Mouse (Mus musculus) heart, embryonic 14.5 days (tissue): ENCODE measurements around the gene Plcxd3. TPM values are rescaled to one million over a fixed set of nuclear protein-coding genes. Genes with fewer than 3 reads are reported as not detected.

Experiments
- ATAC-seq: fragments of 200-750 bp; cut with Nextera tagmentation; 2 replicates; pipeline ENCODE4 v1.8.0; 2017; ENCODE audit warnings: low read depth, moderate TSS enrichment; ENCODE audit not compliant: insufficient number of reproducible peaks, insufficient read depth, low FRiP score
- H3K27ac ChIP-seq, 2 experiments: fragments of 200-500 bp in 1 of 2; fragments of 300-500 bp in 1 of 2; sonication (generic) in 1 of 2; replicated peaks in 1 of 2; 2 replicates each; pipeline ENCODE4 v1.5.1; 2012 to 2014; ENCODE audit warnings: low read depth in 2 of 2, low read length in 2 of 2, control low read depth in 1 of 2, mild to moderate bottlenecking in 1 of 2, mixed read lengths in 1 of 2; ENCODE audit not compliant: control insufficient read depth in 1 of 2, insufficient read depth in 1 of 2
- H3K27me3 ChIP-seq: fragments of 300-500 bp; sonication (generic); 2 replicates; pipeline ENCODE4 v1.6.1; 2014; ENCODE audit warnings: mild to moderate bottlenecking, low read length, control low read depth; ENCODE audit not compliant: control insufficient read depth, insufficient read depth
- H3K36me3 ChIP-seq: fragments of 300-500 bp; sonication (generic); 2 replicates; pipeline ENCODE4 v1.6.1; 2014; ENCODE audit warnings: mild to moderate bottlenecking, control low read depth, low read length, mixed read lengths; ENCODE audit not compliant: control insufficient read depth, insufficient read depth
- H3K4me1 ChIP-seq, 2 experiments: fragments of 200-500 bp in 1 of 2; fragments of 300-500 bp in 1 of 2; sonication (generic) in 1 of 2; 2 replicates each; pipeline ENCODE4 v1.6.1; 2012 to 2014; ENCODE audit warnings: low read length in 2 of 2, control low read depth in 1 of 2, mixed read lengths in 1 of 2; ENCODE audit not compliant: control insufficient read depth in 2 of 2, insufficient read depth in 2 of 2
- H3K4me2 ChIP-seq: fragments of 300-500 bp; sonication (generic); 2 replicates; pipeline ENCODE4 v1.6.1; 2014; ENCODE audit warnings: mild to moderate bottlenecking, low read length
- H3K4me3 ChIP-seq, 2 experiments: fragments of 200-500 bp in 1 of 2; fragments of 300-500 bp in 1 of 2; sonication (generic) in 1 of 2; 2 replicates each; pipeline ENCODE4 v1.5.1; 2012 to 2014; ENCODE audit warnings: low read length in 2 of 2, mild to moderate bottlenecking in 2 of 2, control low read depth in 1 of 2, low read depth in 1 of 2, moderate library complexity in 1 of 2; ENCODE audit not compliant: control insufficient read depth in 1 of 2, insufficient read depth in 1 of 2
- H3K9ac ChIP-seq: fragments of 300-500 bp; sonication (generic); 2 replicates; pipeline ENCODE4 v1.6.1; 2014; ENCODE audit warnings: mild to moderate bottlenecking, low read length
- H3K9me3 ChIP-seq: fragments of 300-500 bp; sonication (generic); 2 replicates; pipeline ENCODE4 v1.6.1; 2016; ENCODE audit warnings: low read length, control low read depth; ENCODE audit not compliant: control insufficient read depth
- WGBS: fragments of 180-500 bp; shearing (Covaris S2); extraction: QIAGEN DNeasy Blood & Tissue Kit; methylation state at CpG from one replicate; pipeline ENCODE4 v1.1.7; 2014; 5-methylcytosine and 5-hydroxymethylcytosine counted together
- polyA plus RNA-seq: library from polyadenylated mRNA; unstranded; fragments of >200 nt; fragmentation: Nextera tagmentation; extraction: Ambion mirVana; gene quantifications from 2 replicates; pipeline ENCODE4 v1.2.1, GENCODE M21; 2014

Plcxd3 gene
- polyA plus RNA-seq, 1 experiment from 2014 or later: 0.92 TPM

DNA sequence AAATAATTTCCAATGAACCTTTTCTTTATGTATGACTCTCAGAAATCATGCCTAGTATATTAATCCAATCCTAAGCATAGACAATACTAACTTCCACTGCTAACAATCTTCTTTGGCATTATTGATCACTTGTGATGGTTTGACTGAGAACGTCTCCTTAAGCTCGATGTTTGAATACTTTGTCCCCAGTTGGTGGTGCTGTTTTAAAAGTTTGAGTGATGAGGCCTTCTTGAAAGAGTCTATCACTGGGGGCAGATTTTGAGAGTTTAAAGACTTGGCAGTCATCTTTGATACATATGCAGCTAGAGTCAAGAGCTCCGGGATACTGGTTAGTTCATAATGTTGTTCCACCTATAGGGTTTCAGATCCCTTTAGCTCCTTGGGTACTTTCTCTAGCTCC lies 120.9 kb downstream of the Plcxd3 start:
- Histone ChIP-seq H3K27ac (no peak overlapping the region), H3K9me3 (no peaks in the 10 kb centered on the region), H3K27me3 (no peaks in the 10 kb centered on the region), H3K9ac (no peak overlapping the region), H3K4me3 (no peak overlapping the region), H3K4me1 (no peaks in the 10 kb centered on the region), H3K4me2 (no peak overlapping the region), H3K36me3 (no peaks in the 10 kb centered on the region)
- ATAC-seq: no peak
- 84% methylated on average over 3 of the region's 3 CpGs for WGBS

DNA sequence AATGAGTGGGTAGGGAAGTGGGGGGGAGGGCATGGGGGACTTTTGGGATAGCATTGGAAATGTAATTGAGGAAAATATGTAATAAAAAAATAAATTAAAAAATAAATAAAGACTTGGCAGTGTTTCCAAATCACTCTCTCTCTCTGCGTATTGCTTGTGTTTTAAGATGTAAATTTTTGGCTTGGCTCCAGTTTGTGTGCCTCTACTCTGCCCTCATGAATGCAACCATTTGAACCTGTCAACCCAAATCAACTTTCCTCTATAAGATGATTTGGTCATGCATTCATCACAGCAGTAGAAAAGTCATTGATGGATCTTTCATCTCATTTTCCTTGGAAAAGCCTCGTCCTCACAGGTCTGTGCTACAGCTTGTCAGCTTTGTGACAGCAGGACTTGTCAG lies 121.7 kb downstream of the Plcxd3 start:
- H3K4me3 ChIP-seq: no peak overlapping the region
- no peaks in the 10 kb centered on the region for H3K9me3 ChIP-seq
- WGBS: 72% methylated on average over 2 of the region's 2 CpGs

DNA sequence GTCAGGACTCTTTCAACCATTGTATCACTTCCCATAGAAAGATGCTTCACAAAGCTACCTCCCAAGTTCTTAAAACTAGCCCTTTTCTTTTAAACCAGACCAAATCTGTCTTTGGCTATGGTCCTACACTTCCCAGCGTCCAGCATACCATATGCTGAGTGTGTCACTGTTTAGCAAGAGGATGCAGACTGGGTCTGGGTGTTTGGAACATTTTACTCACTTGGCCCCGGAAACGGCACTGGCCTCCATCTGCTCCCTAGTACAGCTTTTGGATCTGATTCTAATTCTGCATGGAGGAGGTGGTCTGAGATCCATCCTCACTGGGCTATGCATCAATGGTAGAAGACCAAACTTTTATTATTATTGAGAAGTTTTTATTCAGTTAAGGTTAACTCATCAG lies 122.7 kb downstream of the Plcxd3 start:
- H3K36me3 ChIP-seq: no peaks in the 10 kb centered on the region
- H3K4me1 ChIP-seq: no peaks in the 10 kb centered on the region
- WGBS: 73% methylated on average over 3 of the region's 3 CpGs
- no peak overlapping the region for H3K9ac ChIP-seq
- H3K4me3 ChIP-seq: no peak overlapping the region
- no peak overlapping the region for H3K4me2 ChIP-seq
- no peaks in the 10 kb centered on the region for H3K27me3 ChIP-seq
- no peaks in the 10 kb centered on the region for H3K9me3 ChIP-seq
- H3K27ac ChIP-seq: no peak overlapping the region
- ATAC-seq: no peak

More for the DNA sequence above, 121.7 kb downstream of the Plcxd3 start:
- H3K27ac ChIP-seq: no peak overlapping the region
- no peaks in the 10 kb centered on the region for H3K36me3 ChIP-seq
- no peaks in the 10 kb centered on the region for H3K4me1 ChIP-seq
- H3K27me3 ChIP-seq: no peaks in the 10 kb centered on the region
- H3K9ac ChIP-seq: no peak overlapping the region
- ATAC-seq: no peak
- no peak overlapping the region for H3K4me2 ChIP-seq

DNA sequence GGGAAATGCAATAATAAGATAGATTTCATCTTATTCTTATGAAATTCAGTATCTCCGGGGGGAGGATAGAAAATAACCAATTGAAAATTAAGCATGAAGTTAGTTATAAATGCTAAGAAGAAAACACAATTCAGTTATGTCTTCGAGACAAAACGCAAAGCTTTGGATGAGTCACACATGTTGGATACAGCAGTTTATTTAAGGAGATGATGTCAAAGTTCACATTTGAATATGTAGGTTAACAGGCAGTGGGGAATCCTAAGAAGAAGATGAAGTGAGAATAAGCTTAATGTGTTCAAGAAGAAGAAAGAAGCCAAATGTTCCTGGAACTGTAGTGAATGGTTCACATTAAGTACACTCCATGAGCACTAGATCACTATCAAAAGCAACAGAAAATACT lies 128.1 kb downstream of the Plcxd3 start:
- H3K4me1 ChIP-seq: no peaks in the 10 kb centered on the region

DNA sequence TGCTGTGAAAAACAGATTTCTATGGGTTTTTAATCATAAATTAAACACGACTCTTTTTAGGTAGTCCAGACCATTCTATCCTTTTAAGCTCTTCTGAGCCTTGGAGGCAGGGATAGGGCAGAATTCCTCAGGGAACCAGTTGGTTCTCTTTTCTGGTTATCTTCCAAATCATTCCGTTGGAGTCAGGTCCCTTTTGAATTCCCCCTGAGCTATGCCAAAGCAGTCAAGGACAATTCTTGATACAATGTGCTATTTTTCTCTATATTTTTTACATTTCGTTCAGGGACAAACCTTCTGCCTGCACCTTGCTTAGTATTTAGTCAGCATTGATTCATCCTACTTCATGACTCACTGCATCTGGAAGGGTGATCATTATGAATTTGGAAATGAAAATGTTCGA lies 128.5 kb downstream of the Plcxd3 start:
- no peaks in the 10 kb centered on the region for H3K4me1 ChIP-seq
- no peaks in the 10 kb centered on the region for H3K36me3 ChIP-seq
- H3K4me3 ChIP-seq: no peak overlapping the region
- no peaks in the 10 kb centered on the region for H3K9me3 ChIP-seq
- ATAC-seq: no peak
- WGBS: 66% methylated on average over 4 of the region's 4 CpGs
- no peak overlapping the region for H3K27ac ChIP-seq
- no peaks in the 10 kb centered on the region for H3K27me3 ChIP-seq
- H3K4me2 ChIP-seq: no peak overlapping the region
- H3K9ac ChIP-seq: no peak overlapping the region

More for the DNA sequence above, 128.1 kb downstream of the Plcxd3 start:
- no peak for ATAC-seq
- Histone ChIP-seq H3K4me3 (no peak overlapping the region), H3K27ac (no peak overlapping the region), H3K36me3 (no peaks in the 10 kb centered on the region), H3K27me3 (no peaks in the 10 kb centered on the region), H3K9me3 (no peaks in the 10 kb centered on the region), H3K9ac (no peak overlapping the region), H3K4me2 (no peak overlapping the region)
- 85% methylated on average over 3 of the region's 3 CpGs for WGBS

DNA sequence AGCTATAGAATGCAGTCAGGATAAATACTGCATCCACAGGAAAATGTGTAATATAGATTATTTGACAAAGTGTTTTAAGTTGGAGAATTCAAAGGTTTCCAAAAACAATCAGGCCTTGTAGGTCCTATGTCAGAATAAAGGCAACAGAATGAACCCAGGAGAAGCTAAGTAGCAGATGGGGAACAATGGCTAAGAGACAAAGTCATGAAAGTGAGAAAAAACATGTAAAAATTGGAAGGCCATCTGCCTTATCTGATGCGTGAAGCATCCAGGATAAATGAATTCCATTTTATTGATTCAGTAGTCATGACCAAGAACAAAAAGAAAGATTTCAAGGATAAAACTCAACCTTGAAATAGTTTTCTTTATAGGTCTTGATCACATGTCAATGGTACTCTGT lies 139.4 kb downstream of the Plcxd3 start:
- Histone ChIP-seq H3K4me1 (no peaks in the 10 kb centered on the region), H3K27me3 (no peaks in the 10 kb centered on the region), H3K9ac (no peak overlapping the region), H3K4me2 (no peak overlapping the region), H3K9me3 (no peaks in the 10 kb centered on the region), H3K27ac (no peak overlapping the region), H3K36me3 (no peaks in the 10 kb centered on the region), H3K4me3 (no peak overlapping the region)
- ATAC-seq: no peak
- WGBS: 87% methylated on average over 1 of the region's 1 CpGs

DNA sequence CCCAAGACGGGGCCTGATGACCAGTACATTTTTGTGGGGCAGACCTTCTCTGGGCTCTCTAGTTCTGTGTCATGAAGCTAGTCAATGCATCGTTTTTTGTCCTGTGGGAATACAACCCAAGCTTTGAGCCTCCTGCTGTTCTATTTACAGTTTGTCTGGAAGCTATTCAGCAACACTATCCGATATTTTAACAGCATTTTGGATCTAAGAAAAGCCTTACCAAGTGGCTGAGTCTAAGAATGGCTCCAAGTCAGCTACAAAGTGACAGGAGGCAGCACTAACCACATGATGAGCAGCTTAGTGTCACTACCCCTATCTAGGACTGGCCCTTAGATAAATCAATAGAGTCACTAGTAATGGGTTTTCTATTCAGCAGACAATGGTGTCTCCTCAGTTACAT lies 149.3 kb downstream of the Plcxd3 start:
- H3K9me3 ChIP-seq: no peaks in the 10 kb centered on the region
- no peaks in the 10 kb centered on the region for H3K27me3 ChIP-seq
- no peaks in the 10 kb centered on the region for H3K4me1 ChIP-seq
- no peak overlapping the region for H3K27ac ChIP-seq
- no peak overlapping the region for H3K4me3 ChIP-seq
- H3K4me2 ChIP-seq: no peak overlapping the region
- WGBS: 62% methylated on average over 3 of the region's 3 CpGs
- ATAC-seq: no peak
- no peaks in the 10 kb centered on the region for H3K36me3 ChIP-seq
- no peak overlapping the region for H3K9ac ChIP-seq

DNA sequence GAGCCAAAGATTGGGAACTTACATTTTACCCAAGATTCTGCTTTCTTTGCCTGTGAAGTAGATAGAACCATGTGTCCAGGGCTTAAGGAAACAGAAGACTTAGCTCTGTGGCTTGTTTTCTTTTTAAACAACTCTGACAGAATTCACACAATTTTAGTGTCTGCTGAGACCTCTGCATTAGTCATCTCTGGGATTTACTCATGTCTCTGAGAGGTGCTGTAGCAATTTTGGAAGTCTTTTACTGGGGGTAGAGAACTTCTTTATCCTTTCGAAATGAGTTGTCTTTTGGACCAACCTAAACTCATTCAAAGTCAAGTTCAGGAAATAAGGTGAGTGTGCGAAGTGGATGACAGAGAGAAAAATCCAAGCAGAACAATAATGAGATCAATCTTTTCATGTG lies 158.4 kb downstream of the Plcxd3 start:
- WGBS: 86% methylated on average over 2 of the region's 2 CpGs
- Histone ChIP-seq H3K27ac (no peak overlapping the region), H3K9ac (no peak overlapping the region), H3K4me1 (no peaks in the 10 kb centered on the region), H3K4me3 (no peak overlapping the region), H3K27me3 (no peaks in the 10 kb centered on the region), H3K9me3 (no peaks in the 10 kb centered on the region), H3K36me3 (no peaks in the 10 kb centered on the region), H3K4me2 (no peak overlapping the region)
- no peak for ATAC-seq
